Mouse (Mus musculus) large intestine, adult 2 months (tissue): ENCODE data around the gene Gan. TPM values are rescaled to one million over a fixed set of nuclear protein-coding genes. Genes with fewer than 3 reads are reported as not detected.

Source experiments
- DNase-seq: peaks from one replicate; pipeline ENCODE4 v3.0.0-alpha.2; 2012; ENCODE audit warnings: low read depth, low spot score
- WGBS: fragments of 180-500 bp; shearing (Covaris S2); methylation state at CpG from one replicate; pipeline ENCODE4 v1.1.7; 2018; 5-methylcytosine and 5-hydroxymethylcytosine counted together
- polyA plus RNA-seq: library from polyadenylated mRNA; depleted of rRNA; stranded (reverse); fragments of >200 nt; gene quantifications from 2 replicates; pipeline ENCODE4 v1.2.3, GENCODE M21; 2012

Gan gene
- polyA plus RNA-seq, 1 experiment = 4.1 TPM

DNA sequence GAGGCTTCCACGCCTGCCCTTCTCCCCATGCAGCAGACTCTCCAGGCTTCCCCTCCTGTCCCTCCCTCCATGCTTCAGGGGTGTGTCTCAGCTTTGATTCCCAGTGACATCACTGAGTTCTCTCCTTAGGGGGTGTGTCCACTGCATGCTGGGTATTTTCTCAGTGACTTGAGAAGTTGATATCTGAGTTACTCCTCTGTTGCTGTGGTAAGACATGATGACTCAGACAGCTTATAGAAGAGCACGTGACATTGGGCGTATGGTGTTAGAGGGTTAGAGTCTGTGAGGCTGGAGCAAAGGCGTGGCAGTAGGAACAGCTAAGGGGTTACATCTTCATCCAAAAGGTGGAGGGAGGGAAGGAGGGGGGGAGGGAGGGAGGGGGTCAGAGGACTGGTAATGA is 38.7 kb downstream of the Gan start:
- 81% methylated on average over 4 of the region's 4 CpGs for WGBS
- no peak for DNase-seq

DNA sequence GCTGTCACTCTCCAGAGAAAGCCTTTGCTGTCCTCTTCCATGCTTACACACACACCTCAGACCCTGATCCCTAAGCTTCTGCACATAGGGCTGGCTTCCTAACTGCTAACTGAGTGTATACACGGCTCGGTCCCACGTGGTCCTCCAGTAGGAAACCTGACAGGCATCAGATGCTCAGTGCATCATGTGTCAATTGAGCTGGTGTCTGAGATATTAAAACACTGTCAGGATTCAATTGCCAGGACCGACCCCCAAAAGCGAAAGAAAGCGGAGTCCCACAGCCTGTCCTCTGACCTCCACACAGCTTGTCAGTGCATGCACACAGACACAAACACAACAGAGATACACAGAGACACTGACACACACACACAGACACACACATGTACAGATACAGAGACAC is 39.6 kb downstream of the Gan start:
- WGBS = 91% methylated on average over 6 of the region's 6 CpGs
- DNase-seq = no peak

- 56% methylated on average over 20 of the region's 20 CpGs for WGBS
Observed at GRCm38 (mm10) chr8:117198141-117198935, 40.4 kb downstream of the Gan start.

DNA sequence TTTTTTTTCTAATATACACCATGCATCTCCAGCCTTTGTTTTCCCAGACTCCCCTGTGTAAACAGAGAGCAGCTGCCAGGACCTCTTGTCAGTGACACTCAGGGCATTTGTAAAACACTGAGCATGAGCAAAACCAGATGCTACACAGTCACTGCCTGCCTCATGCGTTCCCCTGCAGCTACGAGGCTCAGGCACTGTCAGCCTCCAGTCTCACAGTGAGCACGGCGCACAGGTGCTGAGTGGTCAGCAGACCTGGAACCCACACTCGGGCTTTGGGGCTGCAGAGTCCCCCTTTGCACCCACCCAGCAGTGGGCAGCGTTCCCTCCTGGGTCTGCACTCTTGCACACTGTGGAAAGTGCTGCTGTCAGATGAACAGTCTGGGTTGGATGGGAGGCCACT is 41.7 kb downstream of the Gan start:
- WGBS = 68% methylated on average over 6 of the region's 6 CpGs
- no peak for DNase-seq

More at GRCm38 (mm10) chr8:117198141-117198935, 40.4 kb downstream of the Gan start:
- no peak for DNase-seq

DNA sequence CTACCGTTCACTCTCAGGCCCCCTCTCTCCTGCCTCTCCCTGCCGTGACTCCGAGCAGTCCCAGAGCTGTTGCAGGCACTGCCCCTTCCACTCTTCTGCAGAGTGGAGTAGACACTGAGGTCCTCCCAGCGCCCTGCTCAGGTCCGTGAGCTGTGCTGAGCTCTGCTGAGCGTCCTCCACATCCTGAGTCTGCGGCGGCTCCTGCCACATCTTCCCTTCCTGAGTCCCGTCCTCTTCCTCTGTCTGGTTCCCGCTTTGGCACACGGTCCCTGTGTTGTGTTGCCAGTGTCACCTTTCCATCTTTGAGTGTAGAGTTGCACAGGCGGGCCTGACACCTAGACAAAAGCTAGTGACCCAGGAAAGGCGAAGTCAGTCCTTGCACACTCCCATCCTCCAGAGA is 42.4 kb downstream of the Gan start:
- 74% methylated on average over 13 of the region's 13 CpGs for WGBS
- DNase-seq = no peak

GRCm38 (mm10) chr8:117200803-117201202 is 42.9 kb downstream of the Gan start:
- DNase-seq = no peak
- 80% methylated on average over 9 of the region's 9 CpGs for WGBS

- 81% methylated on average over 19 of the region's 19 CpGs for WGBS
- DNase-seq = no peak
Observed at GRCm38 (mm10) chr8:117201221-117202017, 43.5 kb downstream of the Gan start.

GRCm38 (mm10) chr8:117203085-117203484 is 45.1 kb downstream of the Gan start:
- DNase-seq = no peak
- 92% methylated on average over 4 of the region's 4 CpGs for WGBS

DNA sequence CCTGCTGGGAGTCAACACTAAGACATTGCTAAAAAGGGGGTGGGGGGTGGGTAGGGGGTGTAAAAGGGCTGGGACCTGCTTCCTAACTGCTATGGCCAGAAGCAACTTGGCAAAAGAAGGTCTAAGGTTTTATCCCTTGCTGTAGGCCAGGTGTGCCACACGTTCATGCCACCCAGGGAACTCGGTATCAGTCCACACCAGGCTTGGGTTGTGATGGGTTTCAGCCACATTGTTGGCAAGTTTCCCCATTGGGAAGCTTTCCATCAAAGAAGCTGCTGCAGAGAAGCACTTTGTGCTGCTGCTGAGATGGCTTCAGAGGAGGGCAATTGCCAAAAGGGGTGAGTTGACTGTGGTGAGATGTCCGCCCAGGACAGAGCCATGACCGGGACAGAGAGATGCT is 47.9 kb downstream of the Gan start:
- DNase-seq = no peak
- 77% methylated on average over 4 of the region's 4 CpGs for WGBS

DNA sequence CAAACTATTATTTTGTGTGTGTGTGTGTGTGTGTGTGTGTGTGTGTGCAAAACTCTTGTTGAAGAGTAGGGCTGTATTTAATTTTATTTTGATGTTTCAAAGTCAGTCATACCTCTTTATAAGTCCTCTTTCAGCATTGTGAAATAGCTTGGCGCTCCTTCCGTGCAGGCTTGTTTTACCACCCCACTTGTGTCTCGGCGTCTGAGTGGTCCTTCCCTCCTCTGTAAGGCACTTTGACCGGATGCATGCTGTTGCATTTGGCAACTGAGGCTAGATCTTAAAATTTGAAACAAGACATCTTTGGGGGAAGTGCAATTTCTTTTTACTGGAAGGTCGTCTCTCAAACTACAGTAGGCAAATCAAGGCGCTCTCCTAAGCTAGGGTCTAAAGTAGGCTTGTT is 48.7 kb downstream of the Gan start:
- 85% methylated on average over 7 of the region's 7 CpGs for WGBS

GRCm38 (mm10) chr8:117209150-117209549 is 51.2 kb downstream of the Gan start:
- WGBS = 78% methylated on average over 12 of the region's 12 CpGs
- DNase-seq = no peak

More for the DNA sequence above, 48.7 kb downstream of the Gan start:
- DNase-seq = no peak

- 82% methylated on average over 11 of the region's 11 CpGs for WGBS
- DNase-seq = no peak
Observed at GRCm38 (mm10) chr8:117212100-117212499, 54.2 kb downstream of the Gan start.

DNA sequence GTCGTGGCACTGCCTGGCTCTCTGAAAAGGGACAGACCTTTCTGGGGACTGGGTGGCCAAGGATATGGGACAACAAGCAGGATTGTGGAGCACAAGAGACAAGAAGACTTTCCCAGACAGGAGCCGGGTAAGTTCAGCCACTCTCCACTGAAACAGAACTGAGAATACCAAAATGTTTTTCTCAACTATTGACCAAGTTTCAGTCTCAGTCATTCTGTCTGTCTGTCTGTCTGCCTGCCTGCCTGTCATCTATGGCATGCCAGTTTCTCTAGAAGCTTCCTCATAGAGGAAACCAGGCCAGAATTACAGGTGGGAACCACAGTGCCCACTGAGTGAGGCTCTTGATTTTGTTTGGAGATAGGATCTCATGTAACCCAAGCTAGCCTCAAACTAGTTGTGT is 59.8 kb downstream of the Gan start:
- WGBS = 88% methylated on average over 2 of the region's 2 CpGs
- DNase-seq = no peak

GRCm38 (mm10) chr8:117222396-117222795 is 64.5 kb downstream of the Gan start:
- no peak for DNase-seq
- WGBS = 39% methylated on average over 6 of the region's 6 CpGs

DNA sequence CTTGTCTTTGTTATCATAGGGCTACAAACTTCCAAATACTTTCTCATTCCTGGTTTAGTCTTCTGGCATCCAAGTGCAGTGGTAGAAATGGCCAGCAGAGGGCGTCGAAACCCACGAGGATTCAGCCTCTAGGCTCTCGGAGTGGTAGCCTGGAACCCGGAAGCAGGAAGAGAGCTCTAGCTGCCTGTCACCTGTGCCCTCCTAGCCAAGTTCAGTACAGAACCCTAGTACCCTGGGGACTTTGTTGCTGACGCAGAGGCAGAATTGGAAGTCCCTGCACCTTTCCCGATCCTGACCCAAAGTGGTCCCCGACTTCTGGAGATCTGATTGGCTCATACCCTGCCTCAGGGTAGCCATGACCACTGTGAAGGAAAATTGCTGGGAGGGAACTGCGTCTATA is 66.7 kb downstream of the Gan start:
- peak; percentile 75 for DNase-seq
- 6% methylated on average over 9 of the region's 9 CpGs for WGBS

DNA sequence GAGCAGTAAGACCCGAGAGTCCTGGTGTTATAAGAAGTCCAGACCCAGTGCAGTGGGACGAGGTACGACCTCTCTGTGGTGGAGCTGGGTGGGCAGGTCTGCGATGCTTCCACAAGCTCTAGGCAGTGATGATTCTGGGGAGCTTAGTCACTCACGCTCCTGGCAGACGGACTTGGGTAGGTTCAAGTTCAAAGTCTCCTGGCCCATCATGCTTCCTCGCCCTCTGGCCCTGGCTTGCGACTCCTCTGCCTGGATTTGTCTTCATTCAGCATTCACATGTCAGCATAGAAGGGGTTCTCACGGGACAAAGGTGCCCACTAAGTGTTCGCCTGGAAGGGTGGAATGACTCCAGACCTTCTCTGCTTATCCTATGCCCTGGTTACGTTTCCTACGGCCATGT is 68.4 kb downstream of the Gan start:
- 84% methylated on average over 12 of the region's 12 CpGs for WGBS
- no peak for DNase-seq

DNA sequence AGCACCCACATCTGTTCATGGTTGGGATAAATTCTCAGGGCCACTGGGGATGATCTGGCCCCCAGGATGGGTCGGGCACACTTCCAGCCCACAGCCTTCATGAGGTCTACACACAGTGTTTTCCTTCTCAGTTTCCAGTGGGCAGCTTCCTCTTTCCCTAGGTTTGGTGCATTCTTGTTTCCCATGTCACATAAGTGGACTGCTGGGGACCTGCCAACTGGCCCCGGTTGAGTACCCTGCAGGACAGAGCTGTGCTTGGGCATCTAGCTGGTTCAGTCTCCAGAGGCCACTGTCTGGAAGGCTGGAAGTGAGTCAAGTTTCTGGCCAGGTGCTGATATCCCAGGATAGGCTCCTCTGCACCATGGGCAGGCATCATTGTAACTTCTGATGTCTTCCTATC is 69.4 kb downstream of the Gan start:
- 75% methylated on average over 2 of the region's 2 CpGs for WGBS
- DNase-seq = no peak

- 87% methylated on average over 7 of the region's 7 CpGs for WGBS
- no peak for DNase-seq
Observed at GRCm38 (mm10) chr8:117233199-117233598, 75.3 kb downstream of the Gan start.

- WGBS = 95% methylated on average over 4 of the region's 4 CpGs
- DNase-seq = no peak
Observed at GRCm38 (mm10) chr8:117236531-117236930, 78.6 kb downstream of the Gan start.

DNA sequence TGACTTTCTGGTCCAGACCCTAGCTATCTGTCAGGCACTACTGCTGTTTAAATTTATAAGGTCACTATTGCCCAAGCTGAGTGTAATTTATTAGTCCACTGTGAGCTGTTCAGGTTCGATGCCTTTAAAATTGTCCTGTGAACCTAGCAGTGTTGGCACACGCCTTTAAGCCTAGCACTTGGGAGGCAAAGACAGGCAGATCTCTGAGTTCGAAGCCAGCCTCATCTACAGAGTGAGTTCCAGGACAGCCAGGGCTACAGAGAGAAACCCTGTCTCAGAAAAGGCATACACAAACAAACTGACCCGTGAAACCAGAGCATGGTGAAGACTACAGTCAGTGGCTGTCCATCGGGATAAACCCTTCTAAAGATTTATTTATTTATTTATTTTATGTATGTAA is 82.4 kb downstream of the Gan start:
- 71% methylated on average over 5 of the region's 5 CpGs for WGBS
- no peak for DNase-seq
